Mouse (Mus musculus): ENCODE data around the gene Phf23. TPM values are rescaled to one million over a fixed set of nuclear protein-coding genes. Genes with fewer than 3 reads are reported as not detected.
A peak's percentile ranks its signal among the peaks of the same experiment; 100 is the strongest.

Gene Phf23
- polyA plus RNA-seq, 1 experiment from 2014 or later, result 61.3 TPM

DNA sequence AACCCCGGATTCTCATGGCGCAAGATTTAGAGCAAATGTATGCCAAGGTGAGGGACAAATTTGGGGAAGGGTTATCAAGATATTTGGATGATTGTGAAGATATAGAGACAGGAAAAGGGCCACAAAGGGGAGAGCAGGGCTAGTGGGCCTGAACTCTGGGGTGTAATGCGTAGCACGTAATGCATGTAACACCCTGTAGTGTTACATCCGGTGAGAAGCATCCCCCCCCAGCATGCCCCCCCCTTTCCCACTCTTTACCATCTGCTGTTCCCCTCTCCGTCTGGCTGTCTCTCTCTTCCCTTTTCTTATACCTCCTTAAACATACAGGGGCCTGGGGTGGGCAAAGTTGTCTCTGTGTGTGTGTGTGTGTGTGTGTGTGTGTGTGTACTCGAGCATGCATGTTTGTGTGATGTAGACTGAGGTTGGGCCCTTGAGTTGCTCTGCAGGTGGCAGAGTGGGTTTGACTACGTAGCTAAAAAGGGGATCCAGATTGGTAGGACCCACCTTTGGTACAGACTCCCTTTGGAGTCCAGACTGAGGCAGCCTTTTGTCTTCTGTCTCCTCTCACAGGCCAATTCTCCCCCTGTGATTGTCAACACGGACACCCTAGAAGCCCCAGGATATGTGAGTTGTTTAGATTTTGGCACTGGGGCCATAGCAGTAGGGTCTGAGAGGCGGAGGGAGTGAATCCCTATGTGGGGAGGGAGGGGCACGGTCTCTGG is 34.4 kb downstream of the Phf23 start:
- 39% methylated on average over 11 of the region's 11 CpGs for WGBS
- Histone ChIP-seq H3K4me1 (replicated peaks) (peaks cover 45% of the 10 kb centered on the region), H3K9ac (peak overlapping the region; percentile 17; the same call in 1 of the 2 replicates), H3K27me3 (replicated peaks) (no peaks in the 10 kb centered on the region), H3K27ac (peak overlapping the region; percentile 78; the same call in 1 of the 2 replicates), H3K9me3 (no peaks in the 10 kb centered on the region), H3K4me2 (replicated peaks) (peak overlapping the region; percentile 69), H3K4me3 (replicated peaks) (peak overlapping the region; percentile 23), H3K36me3 (peaks cover 10% of the 10 kb centered on the region)
- ATAC-seq, result no peak

- Histone ChIP-seq H3K9ac (no peak overlapping the region), H3K4me1 (replicated peaks) (peaks cover 41% of the 10 kb centered on the region), H3K4me2 (replicated peaks) (no peak overlapping the region), H3K36me3 (peaks cover 10% of the 10 kb centered on the region), H3K9me3 (no peaks in the 10 kb centered on the region), H3K27me3 (replicated peaks) (no peaks in the 10 kb centered on the region), H3K4me3 (replicated peaks) (no peak overlapping the region), H3K27ac (no peak overlapping the region)
- WGBS, result 91% methylated on average over 28 of the region's 28 CpGs
- ATAC-seq, result no peak
These were observed 35.2 kb downstream of the Phf23 start for GRCm38 (mm10) chr11:70030651-70031320.

- 96% methylated on average over 11 of the region's 11 CpGs for WGBS
- no peaks in the 10 kb centered on the region for H3K9me3 ChIP-seq
- H3K27me3 ChIP-seq (replicated peaks), result no peaks in the 10 kb centered on the region
- peaks cover 36% of the 10 kb centered on the region for H3K4me1 ChIP-seq (replicated peaks)
- peaks cover 10% of the 10 kb centered on the region for H3K36me3 ChIP-seq
- no peak for ATAC-seq
- no peak overlapping the region for H3K27ac ChIP-seq
- H3K9ac ChIP-seq, result no peak overlapping the region
- no peak overlapping the region for H3K4me2 ChIP-seq (replicated peaks)
- no peak overlapping the region for H3K4me3 ChIP-seq (replicated peaks)
These were observed 35.7 kb downstream of the Phf23 start for GRCm38 (mm10) chr11:70031321-70031670.

DNA sequence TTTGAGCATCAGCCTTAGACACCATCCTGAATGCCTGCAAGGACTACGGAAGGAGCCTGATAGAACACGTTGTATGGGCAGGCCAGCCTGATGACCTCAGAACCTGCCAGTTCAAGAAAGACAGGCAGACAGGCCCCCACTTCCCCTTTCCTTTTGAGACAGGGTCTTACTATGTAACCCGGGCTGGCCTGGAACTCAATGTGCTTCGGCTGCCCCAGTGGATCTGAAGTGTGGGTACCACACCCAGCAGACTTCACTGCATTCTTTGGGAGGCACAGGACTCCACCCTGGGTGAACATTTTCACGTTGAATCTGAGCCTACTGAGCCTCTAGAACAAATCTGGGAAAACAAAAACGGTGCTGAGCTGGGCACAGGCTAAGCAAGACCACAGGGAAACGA is 42.6 kb downstream of the Phf23 start:
- Histone ChIP-seq H3K4me3 (replicated peaks) (no peak overlapping the region), H3K9me3 (no peaks in the 10 kb centered on the region), H3K9ac (no peak overlapping the region), H3K4me1 (replicated peaks) (no peaks in the 10 kb centered on the region), H3K36me3 (no peaks in the 10 kb centered on the region), H3K27me3 (replicated peaks) (no peaks in the 10 kb centered on the region), H3K4me2 (replicated peaks) (no peak overlapping the region), H3K27ac (no peak overlapping the region)
- 76% methylated on average over 7 of the region's 7 CpGs for WGBS
- no peak for ATAC-seq

DNA sequence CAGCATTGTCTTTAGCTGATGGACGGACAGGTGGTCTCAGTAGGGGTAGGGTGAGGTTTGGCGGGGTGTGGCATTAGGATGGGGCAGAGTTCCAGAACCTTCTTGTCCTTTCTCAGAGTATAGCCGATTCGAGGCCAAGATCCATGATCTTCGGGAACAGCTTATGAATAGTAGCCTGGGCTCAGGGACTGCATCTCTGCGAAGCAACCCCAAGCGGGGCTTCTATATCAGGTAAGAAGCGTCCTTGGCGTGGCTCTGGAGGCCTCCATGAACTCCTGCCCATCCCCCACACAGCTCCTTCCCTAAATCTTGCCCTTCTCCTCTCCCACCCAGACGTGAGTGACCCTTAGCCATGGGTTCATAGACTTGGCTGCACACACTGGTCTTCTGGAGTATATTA is 44.1 kb downstream of the Phf23 start:
- Histone ChIP-seq H3K9ac (no peak overlapping the region), H3K4me1 (replicated peaks) (no peaks in the 10 kb centered on the region), H3K27ac (no peak overlapping the region), H3K4me3 (replicated peaks) (no peak overlapping the region), H3K4me2 (replicated peaks) (no peak overlapping the region), H3K36me3 (no peaks in the 10 kb centered on the region), H3K27me3 (replicated peaks) (no peaks in the 10 kb centered on the region), H3K9me3 (no peaks in the 10 kb centered on the region)
- no peak for ATAC-seq
- WGBS, result 91% methylated on average over 10 of the region's 10 CpGs

DNA sequence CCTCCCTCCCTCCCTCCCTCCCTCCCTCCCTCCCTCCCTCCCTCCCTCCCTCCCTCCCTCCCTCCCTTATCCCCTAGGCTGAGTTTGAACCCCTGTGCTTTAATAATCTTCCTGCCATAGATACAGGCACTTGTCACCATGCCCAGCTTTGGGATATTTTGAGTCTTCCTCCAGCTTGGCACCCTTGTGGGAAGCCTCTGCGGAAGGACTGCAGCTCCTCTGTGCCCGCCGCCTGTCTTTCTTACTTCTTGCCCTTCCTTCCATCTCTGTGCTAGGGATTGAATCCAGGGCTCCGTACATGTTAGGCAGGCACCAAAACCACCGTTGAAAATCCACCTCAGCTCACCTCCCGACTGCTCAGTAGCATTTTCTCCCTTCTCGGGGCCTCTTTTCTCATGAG is 44.6 kb downstream of the Phf23 start:
- Histone ChIP-seq H3K4me2 (replicated peaks) (no peak overlapping the region), H3K4me1 (replicated peaks) (no peaks in the 10 kb centered on the region), H3K9ac (no peak overlapping the region), H3K36me3 (no peaks in the 10 kb centered on the region), H3K4me3 (replicated peaks) (no peak overlapping the region), H3K9me3 (no peaks in the 10 kb centered on the region), H3K27me3 (replicated peaks) (no peaks in the 10 kb centered on the region), H3K27ac (no peak overlapping the region)
- no peak for ATAC-seq
- WGBS, result 94% methylated on average over 7 of the region's 7 CpGs

- no peak for ATAC-seq
- Histone ChIP-seq H3K4me1 (replicated peaks) (no peaks in the 10 kb centered on the region), H3K4me2 (replicated peaks) (no peak overlapping the region), H3K36me3 (no peaks in the 10 kb centered on the region), H3K27me3 (replicated peaks) (no peaks in the 10 kb centered on the region), H3K9me3 (no peaks in the 10 kb centered on the region), H3K27ac (no peak overlapping the region), H3K9ac (no peak overlapping the region), H3K4me3 (replicated peaks) (no peak overlapping the region)
- 89% methylated on average over 23 of the region's 23 CpGs for WGBS
These were observed 46.9 kb downstream of the Phf23 start for GRCm38 (mm10) chr11:70042309-70043085.

DNA sequence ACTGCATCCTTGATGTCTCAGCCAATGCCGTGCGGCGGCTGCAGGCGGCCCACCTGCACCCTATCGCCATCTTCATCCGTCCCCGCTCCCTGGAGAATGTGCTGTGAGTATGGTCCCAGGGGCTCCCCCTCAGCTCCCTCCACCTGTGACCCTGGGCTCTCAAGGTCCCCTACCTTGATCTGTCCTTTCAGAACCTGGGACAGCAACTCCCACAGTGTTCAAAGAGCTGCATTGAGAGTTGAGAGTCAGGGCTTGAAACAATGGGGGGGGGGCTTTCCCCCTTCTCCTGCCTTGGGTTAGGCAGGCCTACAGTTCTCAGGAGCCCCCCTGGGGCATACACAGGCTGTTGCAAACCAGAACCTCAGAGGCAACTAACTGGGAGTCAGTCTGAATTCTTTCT is 48.1 kb downstream of the Phf23 start:
- Histone ChIP-seq H3K4me3 (replicated peaks) (no peak overlapping the region), H3K9ac (no peak overlapping the region), H3K27me3 (replicated peaks) (no peaks in the 10 kb centered on the region), H3K4me1 (replicated peaks) (no peaks in the 10 kb centered on the region), H3K27ac (no peak overlapping the region), H3K9me3 (no peaks in the 10 kb centered on the region), H3K36me3 (no peaks in the 10 kb centered on the region), H3K4me2 (replicated peaks) (no peak overlapping the region)
- whole genome bisulfite sequencing, result 83% methylated on average over 7 of the region's 7 CpGs
- ATAC-seq, result no peak

DNA sequence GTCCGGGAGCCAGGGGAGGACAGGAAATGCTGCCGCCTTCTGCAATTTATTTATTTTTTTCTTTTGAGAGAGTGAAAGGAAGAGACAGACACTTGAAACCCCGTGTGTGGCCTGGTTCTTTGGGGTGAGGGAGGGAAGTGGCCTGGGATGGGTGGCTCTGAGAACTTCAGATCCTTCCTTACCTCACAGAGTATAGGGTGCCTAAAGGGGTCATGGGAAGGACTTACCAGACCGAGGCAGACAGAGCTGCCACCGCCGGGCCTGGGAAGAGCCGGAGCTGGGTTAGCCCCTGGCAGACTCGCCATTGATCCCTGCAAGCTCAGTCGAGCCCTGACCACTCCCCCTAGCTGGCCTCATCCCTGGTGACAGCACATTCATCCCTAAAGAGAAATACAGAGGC is 49.9 kb downstream of the Phf23 start:
- H3K9me3 ChIP-seq, result no peaks in the 10 kb centered on the region
- ATAC-seq, result no peak
- no peak overlapping the region for H3K4me2 ChIP-seq (replicated peaks)
- no peak overlapping the region for H3K4me3 ChIP-seq (replicated peaks)
- H3K27ac ChIP-seq, result no peak overlapping the region
- WGBS, result 25% methylated on average over 9 of the region's 9 CpGs
- H3K27me3 ChIP-seq (replicated peaks), result no peaks in the 10 kb centered on the region
- no peaks in the 10 kb centered on the region for H3K36me3 ChIP-seq
- H3K4me1 ChIP-seq (replicated peaks), result no peaks in the 10 kb centered on the region
- no peak overlapping the region for H3K9ac ChIP-seq

GRCm38 (mm10) chr11:70049366-70049765 is 53.8 kb downstream of the Phf23 start:
- Histone ChIP-seq H3K36me3 (no peaks in the 10 kb centered on the region), H3K4me3 (replicated peaks) (no peak overlapping the region), H3K4me1 (replicated peaks) (0 out of 2 replicates have a peak, but pooled peaks cover 6% of the 10 kb centered on the region), H3K27ac (no peak overlapping the region), H3K4me2 (replicated peaks) (no peak overlapping the region), H3K27me3 (replicated peaks) (no peaks in the 10 kb centered on the region), H3K9me3 (no peaks in the 10 kb centered on the region), H3K9ac (no peak overlapping the region)
- no peak for ATAC-seq
- WGBS, result 61% methylated on average over 6 of the region's 6 CpGs

All from intestine, embryonic 15.5 days (tissue).